In genomic region chr19:59508896-59509295, GRCm38 (mm10) we compare ENCODE assay signal across 21 mouse cellular contexts. TPM values are rescaled to one million over a fixed set of nuclear protein-coding genes. Genes with fewer than 3 reads are reported as not detected.
DNase-seq lines count a peak whose midpoint lies in the region; ATAC-seq lines count a peak whose summit lies in the region.
"Had no signal": no experiment of that assay in that cellular context is flagged by ENCODE, and none has a peak within 500 bp of the region (broad histone marks: within the 10 kb centered on the region; RNA-seq: fewer than 3 reads in every experiment).

No protein-coding gene starts in this region.

- no peak overlapping the region for H3K4me3 ChIP-seq in intestine, embryonic 14.5 days (ENCODE audit: low read depth, low read length)
- H3K4me3 ChIP-seq in intestine, embryonic 16.5 days (ENCODE audit: low read length): no peak overlapping the region
- H3K4me3 ChIP-seq: embryonic facial prominence, embryonic 13.5 days; heart, embryonic 10.5 days; hindbrain, embryonic 13.5 days had no signal

- H3K9ac ChIP-seq in intestine, embryonic 14.5 days (ENCODE audit: low read length): no peak overlapping the region
- no peak overlapping the region for H3K9ac ChIP-seq in intestine, embryonic 16.5 days (ENCODE audit: low read depth, low read length)
- H3K9ac ChIP-seq: embryonic facial prominence, embryonic 13.5 days; hindbrain, embryonic 13.5 days had no signal

- H3K36me3 ChIP-seq in intestine, embryonic 14.5 days (ENCODE audit: control insufficient read depth, insufficient read depth, low read length): no peaks in the 10 kb centered on the region
- H3K36me3 ChIP-seq in intestine, embryonic 16.5 days (ENCODE audit: control insufficient read depth, insufficient read depth, low read length): no peaks in the 10 kb centered on the region
- H3K36me3 ChIP-seq: embryonic facial prominence, embryonic 13.5 days; heart, embryonic 10.5 days; hindbrain, embryonic 13.5 days had no signal

- no peak for ATAC-seq in intestine, embryonic 14.5 days (replicated peaks; ENCODE audit: low FRiP score, low TSS enrichment, low read depth)
- ATAC-seq in intestine, embryonic 16.5 days: no peak
- ATAC-seq: forebrain, embryonic 14.5 days; hindbrain, postnatal 0 days had no signal

- no peaks in the 10 kb centered on the region for H3K9me3 ChIP-seq in intestine, embryonic 14.5 days (ENCODE audit: control insufficient read depth, low read length)
- no peaks in the 10 kb centered on the region for H3K9me3 ChIP-seq in intestine, embryonic 16.5 days (ENCODE audit: control insufficient read depth, low read length)
- H3K9me3 ChIP-seq: embryonic facial prominence, embryonic 13.5 days; heart, embryonic 10.5 days; hindbrain, embryonic 13.5 days had no signal

- no peaks in the 10 kb centered on the region for H3K4me1 ChIP-seq in intestine, embryonic 14.5 days (replicated peaks; ENCODE audit: control insufficient read depth, insufficient read depth, low read length)
- no peaks in the 10 kb centered on the region for H3K4me1 ChIP-seq in intestine, embryonic 16.5 days (ENCODE audit: control insufficient read depth, insufficient read depth, low read length)
- H3K4me1 ChIP-seq: embryonic facial prominence, embryonic 13.5 days; heart, embryonic 10.5 days; hindbrain, embryonic 13.5 days had no signal

- 90% methylated on average over 2 of the region's 2 CpGs for WGBS in intestine, embryonic 14.5 days
- WGBS in intestine, embryonic 16.5 days: 75% methylated on average over 2 of the region's 2 CpGs

- H3K27ac ChIP-seq in intestine, embryonic 14.5 days (ENCODE audit: low read depth): no peak overlapping the region
- H3K27ac ChIP-seq in intestine, embryonic 16.5 days (ENCODE audit: low read length): no peak overlapping the region
- H3K27ac ChIP-seq: embryonic facial prominence, embryonic 13.5 days; heart, embryonic 10.5 days; hindbrain, embryonic 13.5 days; hindbrain, postnatal 0 days had no signal

- no peak overlapping the region for H3K4me2 ChIP-seq in intestine, embryonic 14.5 days (ENCODE audit: low read length)
- no peak overlapping the region for H3K4me2 ChIP-seq in intestine, embryonic 16.5 days (ENCODE audit: low read depth, low read length)
- H3K4me2 ChIP-seq: embryonic facial prominence, embryonic 13.5 days; hindbrain, embryonic 13.5 days had no signal

- no peaks in the 10 kb centered on the region for H3K27me3 ChIP-seq in intestine, embryonic 14.5 days (replicated peaks; ENCODE audit: control insufficient read depth, insufficient read depth, low read length)
- no peaks in the 10 kb centered on the region for H3K27me3 ChIP-seq in intestine, embryonic 16.5 days (replicated peaks; ENCODE audit: control insufficient read depth, insufficient read depth, low read length)
- H3K27me3 ChIP-seq: embryonic facial prominence, embryonic 13.5 days; hindbrain, embryonic 13.5 days had no signal

- DNase-seq in intestine, embryonic 14.5 days (ENCODE audit: low spot score): peak; percentile 35
- peak; percentile 23 to 32 for DNase-seq in kidney, adult 8-10 months
- DNase-seq in kidney, postnatal 4 days: no peak
- DNase-seq in fibroblast of lung, adult 2 months (ENCODE audit: low read depth): peak; percentile 65
- DNase-seq in kidney, postnatal 25 days: peak; percentile 48 to 60
- DNase-seq in urinary bladder, postnatal 25 days (ENCODE audit: low spot score): no peak
- no peak for DNase-seq in testis, postnatal 10 days (ENCODE audit: low spot score)
- DNase-seq: adrenal gland, postnatal 14 days; cerebellum, adult 11-12 months; cerebellum, adult 9-10 months; cerebellum, postnatal 36 days; gastrocnemius, postnatal 36 days; heart, adult 18-20 months; heart, postnatal 10 days had no signal

RNA-seq across cellular contexts. Expression of gene Emx2, which starts 50.7 kb away (rescaled TPM):
- polyA plus RNA-seq in intestine, embryonic 14.5 days (2014; fragmentation: Nextera tagmentation; extraction: Ambion mirVana): not detected in 2 replicates
- not detected in 2 replicates for polyA plus RNA-seq in intestine, embryonic 16.5 days (2015; fragmentation: Nextera tagmentation; extraction: Ambion mirVana)
- polyA plus RNA-seq: heart, embryonic 14.5 days had no signal

Comparison
In these comparisons a context has a peak if more than half of its experiments do, and no peak if none do; other contexts are left out.
1. DNase-seq: peak in intestine, embryonic 14.5 days (single experiment), kidney, adult 8-10 months (2 of 2), fibroblast of lung, adult 2 months (single experiment) and kidney, postnatal 25 days (2 of 2); none in kidney, postnatal 4 days (0 of 2), urinary bladder, postnatal 25 days (single experiment) and testis, postnatal 10 days (single experiment).